29 mouse cellular contexts compared by ENCODE assay signal in genomic region chr1:21521475-21521874, GRCm38 (mm10).
DNase-seq lines count a peak whose midpoint lies in the region; ATAC-seq and TF ChIP-seq lines count a peak whose summit lies in the region.
"Had no signal": no experiment of that assay in that cellular context is flagged by ENCODE, and none has a peak within 500 bp of the region (broad histone marks: within the 10 kb centered on the region; RNA-seq: fewer than 3 reads in every experiment).

No protein-coding gene starts in this region.

- H3K79me2 ChIP-seq in CH12.LX (replicated peaks; ENCODE audit: control insufficient read depth, extremely low read depth, insufficient read depth, poor library complexity, severe bottlenecking): no peaks in the 10 kb centered on the region

- no peak for TF ChIP-seq POLR2A in CH12.LX (IDR thresholded peaks at IDR 0.05; ENCODE audit: low read depth, low read length)

- H3K27ac ChIP-seq in gastrocnemius, adult 2 months: peak overlapping the region; percentile 85
- no peak overlapping the region for H3K27ac ChIP-seq in CH12.LX (ENCODE audit: insufficient read depth, low read depth)
- no peak overlapping the region for H3K27ac ChIP-seq in embryonic facial prominence, embryonic 11.5 days (replicated peaks; ENCODE audit: low read depth, low read length)
- H3K27ac ChIP-seq: forebrain, embryonic 10.5 days; hindbrain, embryonic 12.5 days; limb, embryonic 15.5 days; liver, embryonic 13.5 days; midbrain, embryonic 13.5 days; stomach, postnatal 0 days had no signal

- no peaks in the 10 kb centered on the region for H3K27me3 ChIP-seq in CH12.LX (replicated peaks)
- no peaks in the 10 kb centered on the region for H3K27me3 ChIP-seq in embryonic facial prominence, embryonic 11.5 days (ENCODE audit: control insufficient read depth, insufficient read depth, low read length)
- H3K27me3 ChIP-seq: hindbrain, embryonic 12.5 days; limb, embryonic 15.5 days; liver, embryonic 13.5 days; megakaryocyte, embryonic 14.5 days; midbrain, embryonic 13.5 days; Patski had no signal

- peak overlapping the region; percentile 23; the same call in 1 of the 2 replicates for H3K9ac ChIP-seq in CH12.LX (ENCODE audit: insufficient read depth, low read depth)
- no peak overlapping the region for H3K9ac ChIP-seq in embryonic facial prominence, embryonic 11.5 days (replicated peaks; ENCODE audit: low read length)
- H3K9ac ChIP-seq: hindbrain, embryonic 12.5 days; limb, embryonic 15.5 days; liver, embryonic 13.5 days; midbrain, embryonic 13.5 days had no signal

- no peak for TF ChIP-seq RAD21 in CH12.LX (IDR thresholded peaks at IDR 0.05; ENCODE audit: low read depth, low read length)

- H3K36me3 ChIP-seq in CH12.LX (replicated peaks in 1 of 2; ENCODE audit: control insufficient read depth in 1 of 2, insufficient read depth in 1 of 2, low read length in 1 of 2): no peaks in the 10 kb centered on the region
- H3K36me3 ChIP-seq in embryonic facial prominence, embryonic 11.5 days (replicated peaks; ENCODE audit: control insufficient read depth, insufficient read depth, low read depth, low read length): no peaks in the 10 kb centered on the region
- H3K36me3 ChIP-seq: forebrain, embryonic 10.5 days; hindbrain, embryonic 12.5 days; limb, embryonic 15.5 days; liver, embryonic 13.5 days; midbrain, embryonic 13.5 days had no signal

- WGBS in embryonic facial prominence, embryonic 11.5 days: 41% methylated on average over 8 of the region's 8 CpGs

- no peak overlapping the region for H3K4me3 ChIP-seq in gastrocnemius, adult 2 months
- H3K4me3 ChIP-seq in CH12.LX (replicated peaks in 1 of 3; ENCODE audit: low read depth in 2 of 3, low read length in 2 of 3, poor library complexity in 1 of 3): no peak overlapping the region
- H3K4me3 ChIP-seq in embryonic facial prominence, embryonic 11.5 days (ENCODE audit: low read depth, low read length): no peak overlapping the region
- H3K4me3 ChIP-seq: forebrain, embryonic 10.5 days; hindbrain, embryonic 12.5 days; limb, embryonic 15.5 days; liver, embryonic 13.5 days; megakaryocyte, embryonic 14.5 days; midbrain, embryonic 13.5 days had no signal

- H3K9me3 ChIP-seq in CH12.LX (replicated peaks; ENCODE audit: low read length): no peaks in the 10 kb centered on the region
- H3K9me3 ChIP-seq in embryonic facial prominence, embryonic 11.5 days (replicated peaks; ENCODE audit: control insufficient read depth, low read length): no peaks in the 10 kb centered on the region
- H3K9me3 ChIP-seq: forebrain, embryonic 10.5 days; hindbrain, embryonic 12.5 days; limb, embryonic 15.5 days; liver, embryonic 13.5 days; megakaryocyte, embryonic 14.5 days; midbrain, embryonic 13.5 days had no signal

- peak; percentile 93 for ATAC-seq in embryonic facial prominence, embryonic 11.5 days (replicated peaks; ENCODE audit: insufficient number of reproducible peaks, low FRiP score, low TSS enrichment, low read depth)
- ATAC-seq: forebrain, embryonic 16.5 days; lung, postnatal 0 days; midbrain, embryonic 13.5 days; Patski had no signal

- no peak for TF ChIP-seq EP300 in CH12.LX (IDR thresholded peaks at IDR 0.05; ENCODE audit: low read length)

- no peak for DNase-seq in gastrocnemius, adult 2 months
- DNase-seq in gastrocnemius, postnatal 14 days: no peak
- DNase-seq in CH12.LX (ENCODE audit: extremely low read depth): no peak
- DNase-seq in embryonic facial prominence, embryonic 11.5 days (ENCODE audit: low spot score): peak; percentile 93
- DNase-seq in forelimb bud, embryonic 11.5 days (ENCODE audit: low read depth, low spot score): peak; percentile 76
- DNase-seq in left cerebral cortex, postnatal 10 days (ENCODE audit: extremely low spot score in 1 of 2, low spot score in 2 of 2): no peak
- DNase-seq in right cerebral cortex, postnatal 25 days: no peak
- no peak for DNase-seq in cerebellum, adult 18-20 months
- DNase-seq: adrenal gland, postnatal 14 days; cerebellum, adult 11 months; cerebellum, adult 9-11 months; gastrocnemius, postnatal 10 days; heart, postnatal 14 days; kidney, adult 11 months; kidney, postnatal 14 days; layer of hippocampus, postnatal 36 days; liver, embryonic 13.5 days; lung, adult 18-20 months; lung, postnatal 4 days; retina, postnatal 1 day had no signal

- H3K4me1 ChIP-seq in CH12.LX (ENCODE audit: control insufficient read depth in 1 of 2, insufficient read depth in 2 of 2): peaks cover 5 to 26% of the 10 kb centered on the region in 2 experiments; a peak in 3 of 4 replicates
- no peaks in the 10 kb centered on the region for H3K4me1 ChIP-seq in embryonic facial prominence, embryonic 11.5 days (ENCODE audit: control insufficient read depth, insufficient read depth, low read length)
- H3K4me1 ChIP-seq: forebrain, embryonic 10.5 days; hindbrain, embryonic 12.5 days; limb, embryonic 15.5 days; liver, embryonic 13.5 days; megakaryocyte, embryonic 14.5 days; midbrain, embryonic 13.5 days had no signal

- intact Hi-C loops in gastrocnemius, adult 2 months (cut with DNase I): loop anchor here (5.0 kb wide), 1 partner anchor 74 kb away; no protein-coding TSS in a partner anchor
- intact Hi-C loops in gastrocnemius, postnatal 14 days (cut with DNase I; ENCODE audit: low total_unique reads): no loop called here
- intact Hi-C loops in left cerebral cortex, postnatal 10 days (cut with DNase I): no loop called here

- TF ChIP-seq CTCF in gastrocnemius, adult 2 months (IDR thresholded peaks at IDR 0.05): no peak
- no peak for TF ChIP-seq CTCF in CH12.LX (conservative IDR thresholded peaks at IDR 0.05 in 1 of 2, IDR thresholded peaks at IDR 0.05 in 1 of 2; ENCODE audit: low read depth in 2 of 2, low read length in 2 of 2)

- dilution Hi-C loops in CH12.LX (cut with MboI; ENCODE audit: extremely low pct_ligation_motif_present, extremely low pct_unique_long_range_greater_than_20kb, low sequenced_read_pairs): no loop called here

- peak overlapping the region; percentile 60; the same call in 1 of the 2 replicates for H3K4me2 ChIP-seq in CH12.LX (ENCODE audit: insufficient read depth, low read depth, poor library complexity, severe bottlenecking)
- no peak overlapping the region for H3K4me2 ChIP-seq in embryonic facial prominence, embryonic 11.5 days (ENCODE audit: low read depth, low read length)
- H3K4me2 ChIP-seq: hindbrain, embryonic 12.5 days; limb, embryonic 15.5 days; liver, embryonic 13.5 days; midbrain, embryonic 13.5 days had no signal

- in situ Hi-C loops in CH12.LX (cut with MboI; ENCODE audit: low pct_ligation_motif_present, low pct_unique_long_range_greater_than_20kb, low sequenced_read_pairs): no loop called here

TF ChIP-seq in CH12.LX, 34 proteins besides CTCF, POLR2A, EP300 and RAD21:
- TF ChIP-seq MYC (IDR thresholded peaks at IDR 0.05; ENCODE audit: low read depth, low read length) (no peak), SIN3A (IDR thresholded peaks at IDR 0.05; ENCODE audit: low read length) (no peak), USF1 (IDR thresholded peaks at IDR 0.05; ENCODE audit: low read depth, low read length) (no peak), ETS1 (conservative IDR thresholded peaks at IDR 0.05; ENCODE audit: low read depth, low read length) (no peak), USF2 (conservative IDR thresholded peaks at IDR 0.05; ENCODE audit: low read depth, low read length) (no peak), ZNF384 (IDR thresholded peaks at IDR 0.05; ENCODE audit: low read depth, low read length) (no peak), ZMIZ1 (IDR thresholded peaks at IDR 0.05; ENCODE audit: low read depth, low read length) (no peak), PAX5 (IDR thresholded peaks at IDR 0.05; ENCODE audit: low read length) (no peak)

Comparison
In these comparisons a context has a peak if more than half of its experiments do, and no peak if none do; other contexts are left out.
1. DNase-seq: peak in embryonic facial prominence, embryonic 11.5 days (single experiment) and forelimb bud, embryonic 11.5 days (single experiment); none in gastrocnemius, adult 2 months (single experiment), gastrocnemius, postnatal 14 days (single experiment), CH12.LX (single experiment), left cerebral cortex, postnatal 10 days (0 of 2), right cerebral cortex, postnatal 25 days (single experiment) and cerebellum, adult 18-20 months (0 of 2).